Mouse (Mus musculus): ENCODE results near the gene Stx17. TPM values are rescaled to one million over a fixed set of nuclear protein-coding genes. Genes with fewer than 3 reads are reported as not detected.
A peak's percentile ranks its signal among the peaks of the same experiment; 100 is the strongest.

The Stx17 gene
- total RNA-seq (2014; rRNA removed) (15.6 and 29.8 TPM in 2 replicates), polyA plus RNA-seq (2015; fragmentation: Nextera tagmentation; extraction: Ambion mirVana) (14.9 and 22.5 TPM in 2 replicates)

GRCm38 (mm10) chr4:48124773-48125469 is at the start of gene Stx17:
Gene Stx17 (plus strand): TSS chr4:48124915.
- TF ChIP-seq CTCF (IDR thresholded peaks at IDR 0.05; ENCODE audit: low read depth) = no peak
- H3K27me3 ChIP-seq (ENCODE audit: insufficient read depth, low read length) = no peaks in the 10 kb centered on the region
- peak within 1 kb of the TSS; percentile 82 for H3K4me2 ChIP-seq (ENCODE audit: low read depth)
- peak within 1 kb of the TSS; percentile 62 for H3K4me3 ChIP-seq (ENCODE audit: low read depth, low read length)
- H3K9ac ChIP-seq = peak within 1 kb of the TSS; percentile 75
- WGBS = 2% methylated on average over 58 of the region's 58 CpGs
- no peaks in the 10 kb centered on the region for H3K4me1 ChIP-seq (ENCODE audit: insufficient read depth)
- H3K36me3 ChIP-seq (ENCODE audit: insufficient read depth) = no peaks in the 10 kb centered on the region
- peak; percentile 99 for ATAC-seq
- peak; percentile 88 for DNase-seq
- peak within 1 kb of the TSS; percentile 46; the same call in 1 of the 2 replicates for H3K27ac ChIP-seq (ENCODE audit: low read depth, low read length)
- no peaks in the 10 kb centered on the region for H3K9me3 ChIP-seq (ENCODE audit: low read length)

DNA sequence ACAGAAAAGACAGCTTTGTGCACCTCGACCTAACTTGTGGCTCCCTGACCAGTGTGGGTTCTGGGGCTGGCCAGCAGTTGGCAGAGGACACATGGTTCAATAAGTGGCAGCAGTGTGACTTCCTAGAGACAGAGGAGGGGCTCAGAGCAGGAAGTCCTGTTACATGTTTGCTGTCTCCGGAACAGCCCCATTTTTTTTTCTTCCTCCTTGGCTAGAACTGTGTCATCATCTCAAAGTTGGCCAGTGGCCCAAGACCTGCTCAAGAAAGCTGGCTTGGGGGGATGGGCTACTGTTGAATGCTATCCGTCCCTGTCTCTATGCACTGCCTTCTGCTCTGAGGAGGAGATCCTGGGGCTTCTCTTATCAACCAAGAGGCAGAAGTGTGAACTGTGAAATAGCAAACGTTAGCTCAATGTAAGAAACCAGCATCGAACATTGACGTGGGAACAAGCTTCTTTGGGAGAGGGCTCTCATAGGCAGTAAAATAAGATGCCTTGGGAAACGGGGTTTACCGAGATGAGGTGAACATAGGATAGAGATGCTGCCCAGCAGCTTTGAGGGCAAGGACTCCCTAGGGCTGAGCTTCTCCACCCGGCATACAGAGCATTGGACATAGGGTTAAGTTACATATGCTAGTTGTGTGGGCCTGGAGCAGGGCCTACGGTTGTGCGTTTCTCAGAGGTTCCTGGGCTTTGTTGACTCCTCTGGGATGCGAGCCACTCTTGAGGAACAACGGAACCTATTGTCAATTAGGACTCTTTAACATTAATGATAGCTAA is 47.8 kb upstream of the Stx17 start:
- DNase-seq = peak; percentile 30
- Histone ChIP-seq H3K36me3 (ENCODE audit: insufficient read depth) (peaks cover 3% of the 10 kb centered on the region; the same call in 1 of the 2 replicates), H3K27ac (ENCODE audit: low read depth, low read length) (no peak overlapping the region), H3K4me2 (ENCODE audit: low read depth) (no peak overlapping the region), H3K9me3 (ENCODE audit: low read length) (no peaks in the 10 kb centered on the region), H3K4me1 (ENCODE audit: insufficient read depth) (peaks cover 6% of the 10 kb centered on the region; the same call in 1 of the 2 replicates), H3K27me3 (ENCODE audit: insufficient read depth, low read length) (no peaks in the 10 kb centered on the region), H3K9ac (no peak overlapping the region), H3K4me3 (ENCODE audit: low read depth, low read length) (no peak overlapping the region)
- 65% methylated on average over 13 of the region's 13 CpGs for WGBS
- ATAC-seq = peak; percentile 32; the same call in 1 of the 2 replicates
- no peak for TF ChIP-seq CTCF (IDR thresholded peaks at IDR 0.05; ENCODE audit: low read depth)

DNA sequence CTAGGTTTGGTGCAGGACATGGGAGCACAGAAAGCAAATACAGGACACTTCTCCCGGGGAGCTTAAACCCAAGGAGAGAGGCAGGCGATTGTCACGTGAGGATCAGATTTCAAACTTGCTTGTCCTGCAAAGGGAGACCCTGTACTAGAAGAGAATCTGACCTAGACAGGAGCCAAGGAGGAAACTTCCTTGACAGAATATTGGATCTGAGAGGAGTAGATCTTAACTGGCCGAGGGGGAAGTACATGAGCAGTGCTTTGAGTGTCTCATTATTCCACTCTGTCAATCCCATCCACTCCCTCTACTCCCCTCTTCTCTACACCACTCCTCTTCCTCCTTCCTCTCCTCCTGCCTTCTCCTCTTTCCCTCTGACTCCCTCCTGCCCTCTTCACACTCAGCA is 46.5 kb upstream of the Stx17 start:
- Histone ChIP-seq H3K4me1 (ENCODE audit: insufficient read depth) (peaks cover 6% of the 10 kb centered on the region; the same call in 1 of the 2 replicates), H3K9me3 (ENCODE audit: low read length) (no peaks in the 10 kb centered on the region), H3K4me3 (ENCODE audit: low read depth, low read length) (no peak overlapping the region), H3K4me2 (ENCODE audit: low read depth) (no peak overlapping the region), H3K36me3 (ENCODE audit: insufficient read depth) (no peaks in the 10 kb centered on the region), H3K9ac (no peak overlapping the region), H3K27me3 (ENCODE audit: insufficient read depth, low read length) (no peaks in the 10 kb centered on the region), H3K27ac (ENCODE audit: low read depth, low read length) (no peak overlapping the region)
- DNase-seq (no peak), ATAC-seq (no peak)
- 20% methylated on average over 4 of the region's 4 CpGs for WGBS
- no peak for TF ChIP-seq CTCF (IDR thresholded peaks at IDR 0.05; ENCODE audit: low read depth)

- peak; percentile 42 for ATAC-seq
- Histone ChIP-seq H3K27me3 (ENCODE audit: insufficient read depth, low read length) (no peaks in the 10 kb centered on the region), H3K27ac (ENCODE audit: low read depth, low read length) (no peak overlapping the region), H3K9me3 (ENCODE audit: low read length) (no peaks in the 10 kb centered on the region), H3K4me3 (ENCODE audit: low read depth, low read length) (no peak overlapping the region), H3K36me3 (ENCODE audit: insufficient read depth) (no peaks in the 10 kb centered on the region), H3K4me1 (ENCODE audit: insufficient read depth) (peaks cover 6% of the 10 kb centered on the region; the same call in 1 of the 2 replicates), H3K9ac (no peak overlapping the region), H3K4me2 (ENCODE audit: low read depth) (no peak overlapping the region)
- no peak for TF ChIP-seq CTCF (IDR thresholded peaks at IDR 0.05; ENCODE audit: low read depth)
- DNase-seq = no peak
- WGBS = 37% methylated on average over 8 of the region's 8 CpGs
These were observed 45.3 kb upstream of the Stx17 start for GRCm38 (mm10) chr4:48079285-48080039.

- Histone ChIP-seq H3K9me3 (ENCODE audit: low read length) (no peaks in the 10 kb centered on the region), H3K9ac (no peak overlapping the region), H3K4me1 (ENCODE audit: insufficient read depth) (no peaks in the 10 kb centered on the region), H3K36me3 (ENCODE audit: insufficient read depth) (no peaks in the 10 kb centered on the region), H3K27ac (ENCODE audit: low read depth, low read length) (no peak overlapping the region), H3K27me3 (ENCODE audit: insufficient read depth, low read length) (no peaks in the 10 kb centered on the region), H3K4me3 (ENCODE audit: low read depth, low read length) (no peak overlapping the region), H3K4me2 (ENCODE audit: low read depth) (no peak overlapping the region)
- ATAC-seq (no peak), DNase-seq (no peak)
- 84% methylated on average over 4 of the region's 4 CpGs for WGBS
- no peak for TF ChIP-seq CTCF (IDR thresholded peaks at IDR 0.05; ENCODE audit: low read depth)
These were observed 41.3 kb upstream of the Stx17 start for GRCm38 (mm10) chr4:48083452-48083851.

- H3K9me3 ChIP-seq (ENCODE audit: low read length) = no peaks in the 10 kb centered on the region
- 61% methylated on average over 6 of the region's 6 CpGs for WGBS
- no peak overlapping the region for H3K9ac ChIP-seq
- H3K4me3 ChIP-seq (ENCODE audit: low read depth, low read length) = no peak overlapping the region
- no peak for DNase-seq
- no peaks in the 10 kb centered on the region for H3K27me3 ChIP-seq (ENCODE audit: insufficient read depth, low read length)
- no peak for ATAC-seq
- H3K27ac ChIP-seq (ENCODE audit: low read depth, low read length) = no peak overlapping the region
- TF ChIP-seq CTCF (IDR thresholded peaks at IDR 0.05; ENCODE audit: low read depth) = no peak
- H3K36me3 ChIP-seq (ENCODE audit: insufficient read depth) = no peaks in the 10 kb centered on the region
- H3K4me1 ChIP-seq (ENCODE audit: insufficient read depth) = no peaks in the 10 kb centered on the region
- H3K4me2 ChIP-seq (ENCODE audit: low read depth) = no peak overlapping the region
These were observed 38.1 kb upstream of the Stx17 start for GRCm38 (mm10) chr4:48086609-48087008.
